Comparison of ENCODE assay signal across 10 mouse cellular contexts in the genomic region with DNA sequence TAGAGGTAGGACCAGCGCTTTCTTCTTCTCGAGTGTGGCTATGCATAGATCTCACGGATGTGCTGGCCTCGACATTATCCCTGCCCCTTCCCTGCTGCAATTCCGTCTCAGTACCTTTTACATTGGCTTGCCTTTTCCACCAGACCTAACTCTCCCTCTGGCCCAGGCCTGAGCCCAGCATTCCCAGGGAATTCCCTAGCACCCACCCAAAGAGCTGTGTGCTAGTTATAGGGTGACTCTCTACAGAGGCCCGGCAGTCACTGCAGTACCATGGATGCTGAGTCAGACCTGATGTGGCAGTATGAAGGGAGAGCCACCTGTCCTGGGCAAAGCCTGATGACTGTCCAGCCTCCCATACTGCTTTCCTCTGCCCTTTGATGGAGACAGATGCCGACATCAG. TPM values are rescaled to one million over a fixed set of nuclear protein-coding genes. Genes with fewer than 3 reads are reported as not detected.
DNase-seq lines count a peak whose midpoint lies in the region; ATAC-seq and TF ChIP-seq lines count a peak whose summit lies in the region.
"Had no signal": no experiment of that assay in that cellular context is flagged by ENCODE, and none has a peak within 500 bp of the region (broad histone marks: within the 10 kb centered on the region; RNA-seq: fewer than 3 reads in every experiment).

No protein-coding gene starts in this region.

- H3K4me1 ChIP-seq in heart, postnatal 0 days (ENCODE audit: control insufficient read depth, insufficient read depth): peaks cover 7% of the 10 kb centered on the region
- H3K4me1 ChIP-seq in forebrain, embryonic 13.5 days: peaks cover 46% of the 10 kb centered on the region
- H3K4me1 ChIP-seq in limb, embryonic 13.5 days: peaks cover 34% of the 10 kb centered on the region

- ATAC-seq in heart, postnatal 0 days (ENCODE audit: insufficient read depth, low read depth): no peak
- 0 out of 2 replicates have a peak, but pooled peaks have one; percentile 2 for ATAC-seq in forebrain, embryonic 13.5 days
- no peak for ATAC-seq in limb, embryonic 13.5 days (ENCODE audit: low FRiP score, low read depth)

- H3K27me3 ChIP-seq in heart, postnatal 0 days (ENCODE audit: control insufficient read depth, insufficient read depth, low read length): 0 out of 2 replicates have a peak, but pooled peaks cover 3% of the 10 kb centered on the region
- no peaks in the 10 kb centered on the region for H3K27me3 ChIP-seq in forebrain, embryonic 13.5 days
- H3K27me3 ChIP-seq in limb, embryonic 13.5 days: peaks cover 35% of the 10 kb centered on the region

- H3K4me3 ChIP-seq in heart, postnatal 0 days (ENCODE audit: low read depth, low read length): 0 out of 2 replicates have a peak overlapping the region, but pooled peaks have one; percentile 34
- peak overlapping the region; percentile 52 for H3K4me3 ChIP-seq in forebrain, embryonic 13.5 days
- no peak overlapping the region for H3K4me3 ChIP-seq in limb, embryonic 13.5 days

- no peak for TF ChIP-seq CTCF in heart, postnatal 0 days (IDR thresholded peaks at IDR 0.05; ENCODE audit: low read depth)

- no peaks in the 10 kb centered on the region for H3K36me3 ChIP-seq in heart, postnatal 0 days (replicated peaks; ENCODE audit: control insufficient read depth, insufficient read depth, low read length)
- H3K36me3 ChIP-seq in forebrain, embryonic 13.5 days (ENCODE audit: poor library complexity, severe bottlenecking): no peaks in the 10 kb centered on the region
- H3K36me3 ChIP-seq in limb, embryonic 13.5 days: no peaks in the 10 kb centered on the region

- WGBS in heart, postnatal 0 days: 36% methylated on average over 7 of the region's 7 CpGs
- 14% methylated on average over 7 of the region's 7 CpGs for WGBS in forebrain, embryonic 13.5 days
- 24% methylated on average over 7 of the region's 7 CpGs for WGBS in limb, embryonic 13.5 days

- DNase-seq in heart, postnatal 0 days (ENCODE audit: low spot score): no peak
- DNase-seq in heart, adult 18-20 months: no peak
- peak; percentile 78 for DNase-seq in brain, adult 2 months (ENCODE audit: low read depth, low spot score)
- no peak for DNase-seq in urinary bladder, postnatal 25 days (ENCODE audit: low spot score)
- no peak for DNase-seq in adrenal gland, adult (ENCODE audit: inconsistent age in 2 of 2, low spot score in 1 of 2)
- no peak for DNase-seq in lung, postnatal 25 days (ENCODE audit: low spot score)
- DNase-seq: kidney, adult 18-20 months; thymus, postnatal 36 days had no signal

- no peaks in the 10 kb centered on the region for H3K9me3 ChIP-seq in heart, postnatal 0 days (replicated peaks; ENCODE audit: control insufficient read depth, low read length)
- no peaks in the 10 kb centered on the region for H3K9me3 ChIP-seq in forebrain, embryonic 13.5 days (replicated peaks)
- no peaks in the 10 kb centered on the region for H3K9me3 ChIP-seq in limb, embryonic 13.5 days

- H3K9ac ChIP-seq in heart, postnatal 0 days (replicated peaks; ENCODE audit: low read depth, low read length): no peak overlapping the region
- H3K9ac ChIP-seq in forebrain, embryonic 13.5 days: peak overlapping the region; percentile 68
- H3K9ac ChIP-seq in limb, embryonic 13.5 days: no peak overlapping the region

- H3K4me2 ChIP-seq in heart, postnatal 0 days (ENCODE audit: low read depth, low read length): peak overlapping the region; percentile 60
- H3K4me2 ChIP-seq in forebrain, embryonic 13.5 days: peak overlapping the region; percentile 76
- peak overlapping the region; percentile 64; the same call in 1 of the 2 replicates for H3K4me2 ChIP-seq in limb, embryonic 13.5 days (replicated peaks)

- no peak for TF ChIP-seq EP300 in heart, postnatal 0 days (IDR thresholded peaks at IDR 0.05; ENCODE audit: low read depth)

- H3K27ac ChIP-seq in heart, postnatal 0 days (ENCODE audit: low read depth): no peak overlapping the region
- H3K27ac ChIP-seq in forebrain, embryonic 13.5 days: peak overlapping the region; percentile 80
- no peak overlapping the region for H3K27ac ChIP-seq in limb, embryonic 13.5 days

RNA-seq across cellular contexts. Expression of a gene that starts 1.0 kb away (rescaled TPM):
- total RNA-seq in heart, postnatal 0 days (2014; rRNA removed; ENCODE audit: low replicate concordance): 145 and 217 TPM in 2 replicates
- polyA plus RNA-seq in heart, postnatal 0 days (2015; fragmentation: Nextera tagmentation; extraction: Ambion mirVana): 67.4 and 72.3 TPM in 2 replicates
- total RNA-seq in heart, adult 18-20 months (2021): 1 to 10 TPM; 2.2 to 2.4 TPM
- 188 and 208 TPM in 2 replicates for polyA plus RNA-seq in forebrain, embryonic 13.5 days (2015; fragmentation: Nextera tagmentation; extraction: Ambion mirVana)
- polyA plus RNA-seq in limb, embryonic 13.5 days (2015; fragmentation: Nextera tagmentation; extraction: Ambion mirVana): 0.99 and 1.2 TPM in 2 replicates

RNA-seq across cellular contexts. Expression of a gene that starts 16.5 kb away (rescaled TPM):
- total RNA-seq in heart, postnatal 0 days (2014; rRNA removed; ENCODE audit: low replicate concordance): not detected in 2 replicates
- not detected in 2 replicates for polyA plus RNA-seq in heart, postnatal 0 days (2015; fragmentation: Nextera tagmentation; extraction: Ambion mirVana)
- not detected for total RNA-seq in heart, adult 18-20 months (2021)
- not detected in 2 replicates for polyA plus RNA-seq in forebrain, embryonic 13.5 days (2015; fragmentation: Nextera tagmentation; extraction: Ambion mirVana)
- not detected in 2 replicates for polyA plus RNA-seq in limb, embryonic 13.5 days (2015; fragmentation: Nextera tagmentation; extraction: Ambion mirVana)

RNA-seq across cellular contexts. Expression of a gene that starts 19.0 kb away (rescaled TPM):
- 87.5 and 117 TPM in 2 replicates for total RNA-seq in heart, postnatal 0 days (2014; rRNA removed; ENCODE audit: low replicate concordance)
- polyA plus RNA-seq in heart, postnatal 0 days (2015; fragmentation: Nextera tagmentation; extraction: Ambion mirVana): 65.7 and 83.0 TPM in 2 replicates
- 10 to 100 TPM; 24.4 to 89.7 TPM for total RNA-seq in heart, adult 18-20 months (2021)
- 41.0 and 48.0 TPM in 2 replicates for polyA plus RNA-seq in forebrain, embryonic 13.5 days (2015; fragmentation: Nextera tagmentation; extraction: Ambion mirVana)
- polyA plus RNA-seq in limb, embryonic 13.5 days (2015; fragmentation: Nextera tagmentation; extraction: Ambion mirVana): 28.0 and 31.7 TPM in 2 replicates

RNA-seq across cellular contexts. Expression of a gene that starts 25.4 kb away (rescaled TPM):
- total RNA-seq in heart, postnatal 0 days (2014; rRNA removed; ENCODE audit: low replicate concordance): 1,123 and 1,581 TPM in 2 replicates
- polyA plus RNA-seq in heart, postnatal 0 days (2015; fragmentation: Nextera tagmentation; extraction: Ambion mirVana): 783 and 795 TPM in 2 replicates
- total RNA-seq in heart, adult 18-20 months (2021): 100 to 1,000 TPM; 240 to 413 TPM
- polyA plus RNA-seq in forebrain, embryonic 13.5 days (2015; fragmentation: Nextera tagmentation; extraction: Ambion mirVana): 91.0 and 105 TPM in 2 replicates
- 77.3 and 102 TPM in 2 replicates for polyA plus RNA-seq in limb, embryonic 13.5 days (2015; fragmentation: Nextera tagmentation; extraction: Ambion mirVana)

RNA-seq across cellular contexts. Expression of a gene that starts 54.7 kb away (rescaled TPM):
- 10.1 and 12.6 TPM in 2 replicates for total RNA-seq in heart, postnatal 0 days (2014; rRNA removed; ENCODE audit: low replicate concordance)
- polyA plus RNA-seq in heart, postnatal 0 days (2015; fragmentation: Nextera tagmentation; extraction: Ambion mirVana): 9.1 and 9.5 TPM in 2 replicates
- total RNA-seq in heart, adult 18-20 months (2021): 10 to 100 TPM in 1 of 2 experiments, 1 to 10 TPM in 1; 7.6 to 10.1 TPM
- 16.9 and 23.7 TPM in 2 replicates for polyA plus RNA-seq in forebrain, embryonic 13.5 days (2015; fragmentation: Nextera tagmentation; extraction: Ambion mirVana)
- 11.8 and 15.2 TPM in 2 replicates for polyA plus RNA-seq in limb, embryonic 13.5 days (2015; fragmentation: Nextera tagmentation; extraction: Ambion mirVana)

Comparison
In these comparisons a context has a peak if more than half of its experiments do, and no peak if none do; other contexts are left out.
1. RNA of a gene that starts 1.0 kb away (polyA plus RNA-seq): 188 to 208 TPM in forebrain, embryonic 13.5 days and 67.4 to 72.3 TPM in heart, postnatal 0 days; 0.99 to 1.2 TPM in limb, embryonic 13.5 days; every median in the first group is over 10 times any median in the second.
2. Peak in every context shown above with its lines, with median percentiles within 50 percentile points of each other: H3K4me2 ChIP-seq.